Mouse (Mus musculus): ENCODE data around the gene Slc1a5. TPM values are rescaled to one million over a fixed set of nuclear protein-coding genes. Genes with fewer than 3 reads are reported as not detected.

Gene Slc1a5
- polyA plus RNA-seq, 1 experiment from 2014 or later, result 119 TPM

GRCm38 (mm10) chr7:16780076-16780475 is 1.1 kb upstream of the Slc1a5 start:
- Histone ChIP-seq H3K9me3 (replicated peaks; ENCODE audit: control insufficient read depth, low read length) (no peaks in the 10 kb centered on the region), H3K4me2 (ENCODE audit: low read depth, low read length) (no peak overlapping the region), H3K27me3 (ENCODE audit: control insufficient read depth, insufficient read depth, low read depth, low read length) (no peaks in the 10 kb centered on the region), H3K4me1 (ENCODE audit: control insufficient read depth, low read depth, low read length) (peaks cover 22% of the 10 kb centered on the region), H3K27ac (ENCODE audit: low read length) (no peak overlapping the region), H3K36me3 (ENCODE audit: control insufficient read depth, insufficient read depth) (peaks cover 5% of the 10 kb centered on the region; the same call in 1 of the 2 replicates), H3K4me3 (ENCODE audit: low read depth, low read length) (no peak overlapping the region), H3K9ac (ENCODE audit: low read depth, low read length) (no peak overlapping the region)
- 64% methylated on average over 5 of the region's 5 CpGs for WGBS (ENCODE audit: insufficient replicate concordance)
- ATAC-seq (ENCODE audit: low read depth), result no peak

GRCm38 (mm10) chr7:16781555-16781815 is 345 bp downstream of the Slc1a5 start:
- Histone ChIP-seq H3K4me3 (ENCODE audit: low read depth, low read length) (peak overlapping the region; percentile 96), H3K27ac (ENCODE audit: low read length) (peak overlapping the region; percentile 99), H3K9me3 (replicated peaks; ENCODE audit: control insufficient read depth, low read length) (no peaks in the 10 kb centered on the region), H3K9ac (ENCODE audit: low read depth, low read length) (peak overlapping the region; percentile 98), H3K4me1 (ENCODE audit: control insufficient read depth, low read depth, low read length) (peaks cover 35% of the 10 kb centered on the region), H3K36me3 (ENCODE audit: control insufficient read depth, insufficient read depth) (peaks cover 17% of the 10 kb centered on the region), H3K27me3 (ENCODE audit: control insufficient read depth, insufficient read depth, low read depth, low read length) (no peaks in the 10 kb centered on the region), H3K4me2 (ENCODE audit: low read depth, low read length) (peak overlapping the region; percentile 84)
- no peak for ATAC-seq (ENCODE audit: low read depth)
- WGBS (ENCODE audit: insufficient replicate concordance), result under 1% methylated on average over 10 of the region's 10 CpGs

- peaks cover 36% of the 10 kb centered on the region for H3K4me1 ChIP-seq (ENCODE audit: control insufficient read depth, low read depth, low read length)
- peak overlapping the region; percentile 99 for H3K27ac ChIP-seq (ENCODE audit: low read length)
- peak overlapping the region; percentile 98 for H3K9ac ChIP-seq (ENCODE audit: low read depth, low read length)
- peaks cover 22% of the 10 kb centered on the region for H3K36me3 ChIP-seq (ENCODE audit: control insufficient read depth, insufficient read depth)
- ATAC-seq (ENCODE audit: low read depth), result no peak
- H3K4me2 ChIP-seq (ENCODE audit: low read depth, low read length), result peak overlapping the region; percentile 84
- under 1% methylated on average over 60 of the region's 60 CpGs for WGBS (ENCODE audit: insufficient replicate concordance)
- no peaks in the 10 kb centered on the region for H3K27me3 ChIP-seq (ENCODE audit: control insufficient read depth, insufficient read depth, low read depth, low read length)
- peak overlapping the region; percentile 96 for H3K4me3 ChIP-seq (ENCODE audit: low read depth, low read length)
- no peaks in the 10 kb centered on the region for H3K9me3 ChIP-seq (replicated peaks; ENCODE audit: control insufficient read depth, low read length)
Observed at GRCm38 (mm10) chr7:16781816-16782554, 845 bp downstream of the Slc1a5 start.

DNA sequence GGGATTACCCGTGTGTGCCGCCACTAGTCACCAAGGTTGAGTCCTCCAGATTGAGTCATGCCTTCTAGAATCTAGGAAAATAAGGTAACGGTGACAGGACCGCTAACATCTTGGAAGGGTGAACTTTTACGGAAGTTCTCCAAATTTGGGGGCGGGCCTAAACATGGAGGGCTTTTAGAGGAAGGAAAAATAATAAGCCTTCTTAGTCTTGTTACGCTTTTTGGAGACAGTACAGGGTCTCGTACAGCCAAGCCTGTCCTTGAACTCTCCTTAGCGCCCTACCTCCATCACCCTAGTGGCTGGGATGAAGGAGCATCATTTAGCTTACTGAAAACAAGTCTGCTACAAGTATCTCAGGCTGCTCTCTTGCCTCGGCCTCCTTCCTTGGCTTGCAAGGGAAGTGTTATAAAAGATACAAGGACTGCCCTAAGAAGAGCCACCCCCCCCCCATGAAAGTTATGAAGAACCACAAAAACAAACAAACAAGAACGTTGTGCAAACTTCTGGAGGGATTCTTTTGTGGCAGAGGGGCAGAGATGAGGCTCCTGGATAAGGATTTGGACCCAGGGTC is 1.5 kb downstream of the Slc1a5 start:
- Histone ChIP-seq H3K36me3 (ENCODE audit: control insufficient read depth, insufficient read depth) (peaks cover 27% of the 10 kb centered on the region), H3K4me2 (ENCODE audit: low read depth, low read length) (peak overlapping the region; percentile 84), H3K4me1 (ENCODE audit: control insufficient read depth, low read depth, low read length) (peaks cover 36% of the 10 kb centered on the region), H3K27me3 (ENCODE audit: control insufficient read depth, insufficient read depth, low read depth, low read length) (no peaks in the 10 kb centered on the region), H3K4me3 (ENCODE audit: low read depth, low read length) (peak overlapping the region; percentile 96), H3K9ac (ENCODE audit: low read depth, low read length) (peak overlapping the region; percentile 98), H3K9me3 (replicated peaks; ENCODE audit: control insufficient read depth, low read length) (no peaks in the 10 kb centered on the region), H3K27ac (ENCODE audit: low read length) (peak overlapping the region; percentile 99)
- no peak for ATAC-seq (ENCODE audit: low read depth)
- WGBS (ENCODE audit: insufficient replicate concordance), result 1% methylated on average over 11 of the region's 11 CpGs

DNA sequence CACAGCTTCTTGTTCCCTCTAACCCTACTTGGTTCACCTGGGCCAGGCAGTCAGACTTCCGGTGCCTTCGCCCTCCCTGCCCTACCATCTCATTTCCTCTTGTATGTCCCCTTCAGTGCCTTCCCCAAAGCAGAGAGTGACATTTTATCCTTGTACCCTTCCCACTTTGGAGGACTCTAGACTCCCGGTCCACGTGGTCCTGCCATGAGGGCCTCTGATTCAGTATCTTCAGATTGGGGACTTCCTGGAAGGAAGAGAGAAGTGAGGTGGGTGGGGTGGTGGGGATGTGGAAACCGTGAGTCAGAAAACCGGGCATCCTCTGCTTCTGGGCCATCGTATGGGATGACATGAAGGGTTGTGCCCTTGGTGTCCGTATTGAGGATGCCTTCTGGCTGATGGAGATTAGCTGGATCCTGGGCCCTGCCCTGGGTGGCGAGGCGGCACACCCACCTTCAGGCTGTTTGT is 2.1 kb downstream of the Slc1a5 start:
- Histone ChIP-seq H3K4me2 (ENCODE audit: low read depth, low read length) (peak overlapping the region; percentile 84), H3K36me3 (ENCODE audit: control insufficient read depth, insufficient read depth) (peaks cover 33% of the 10 kb centered on the region), H3K9me3 (replicated peaks; ENCODE audit: control insufficient read depth, low read length) (no peaks in the 10 kb centered on the region), H3K27ac (ENCODE audit: low read length) (peak overlapping the region; percentile 99), H3K4me3 (ENCODE audit: low read depth, low read length) (peak overlapping the region; percentile 96), H3K4me1 (ENCODE audit: control insufficient read depth, low read depth, low read length) (peaks cover 36% of the 10 kb centered on the region), H3K27me3 (ENCODE audit: control insufficient read depth, insufficient read depth, low read depth, low read length) (no peaks in the 10 kb centered on the region), H3K9ac (ENCODE audit: low read depth, low read length) (peak overlapping the region; percentile 98)
- ATAC-seq (ENCODE audit: low read depth), result peak; percentile 90
- WGBS (ENCODE audit: insufficient replicate concordance), result 6% methylated on average over 10 of the region's 10 CpGs

GRCm38 (mm10) chr7:16783758-16784415 is 2.7 kb downstream of the Slc1a5 start:
- ATAC-seq (ENCODE audit: low read depth), result no peak
- peak overlapping the region; percentile 96 for H3K4me3 ChIP-seq (ENCODE audit: low read depth, low read length)
- H3K36me3 ChIP-seq (ENCODE audit: control insufficient read depth, insufficient read depth), result peaks cover 39% of the 10 kb centered on the region
- H3K27me3 ChIP-seq (ENCODE audit: control insufficient read depth, insufficient read depth, low read depth, low read length), result no peaks in the 10 kb centered on the region
- H3K4me1 ChIP-seq (ENCODE audit: control insufficient read depth, low read depth, low read length), result peaks cover 36% of the 10 kb centered on the region
- peak overlapping the region; percentile 84 for H3K4me2 ChIP-seq (ENCODE audit: low read depth, low read length)
- H3K27ac ChIP-seq (ENCODE audit: low read length), result peak overlapping the region; percentile 99
- 36% methylated on average over 17 of the region's 17 CpGs for whole genome bisulfite sequencing (ENCODE audit: insufficient replicate concordance)
- H3K9me3 ChIP-seq (replicated peaks; ENCODE audit: control insufficient read depth, low read length), result no peaks in the 10 kb centered on the region
- peak overlapping the region; percentile 98 for H3K9ac ChIP-seq (ENCODE audit: low read depth, low read length)

DNA sequence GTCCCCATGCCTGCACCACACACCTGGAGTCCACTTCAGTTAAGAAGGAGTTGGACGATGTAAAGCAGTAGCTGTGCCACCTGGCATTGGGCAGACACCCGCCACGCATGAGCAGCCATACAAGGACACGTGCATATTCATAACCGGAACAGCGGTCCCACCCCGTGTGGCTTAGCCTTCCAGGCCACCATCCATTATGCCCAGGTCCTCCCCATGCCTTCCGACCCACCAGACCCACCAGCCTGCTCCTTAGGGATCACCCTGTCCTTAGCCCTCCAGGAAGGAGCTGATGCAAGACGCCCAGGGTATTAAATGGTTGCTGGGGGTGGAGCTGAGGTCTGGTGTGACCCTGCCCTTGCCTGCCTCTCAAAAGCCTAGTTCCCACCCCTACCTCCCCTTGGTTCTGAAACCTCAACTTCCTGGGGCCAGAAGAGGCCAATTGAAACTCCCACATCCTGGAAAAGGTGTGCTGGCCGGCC is 3.4 kb downstream of the Slc1a5 start:
- Histone ChIP-seq H3K9me3 (replicated peaks; ENCODE audit: control insufficient read depth, low read length) (no peaks in the 10 kb centered on the region), H3K4me3 (ENCODE audit: low read depth, low read length) (peak overlapping the region; percentile 96), H3K36me3 (ENCODE audit: control insufficient read depth, insufficient read depth) (peaks cover 46% of the 10 kb centered on the region), H3K27me3 (ENCODE audit: control insufficient read depth, insufficient read depth, low read depth, low read length) (no peaks in the 10 kb centered on the region), H3K9ac (ENCODE audit: low read depth, low read length) (peak overlapping the region; percentile 98), H3K27ac (ENCODE audit: low read length) (peak overlapping the region; percentile 99), H3K4me2 (ENCODE audit: low read depth, low read length) (peak overlapping the region; percentile 84), H3K4me1 (ENCODE audit: control insufficient read depth, low read depth, low read length) (peaks cover 36% of the 10 kb centered on the region)
- ATAC-seq (ENCODE audit: low read depth), result peak; percentile 38
- 54% methylated on average over 10 of the region's 10 CpGs for WGBS (ENCODE audit: insufficient replicate concordance)

DNA sequence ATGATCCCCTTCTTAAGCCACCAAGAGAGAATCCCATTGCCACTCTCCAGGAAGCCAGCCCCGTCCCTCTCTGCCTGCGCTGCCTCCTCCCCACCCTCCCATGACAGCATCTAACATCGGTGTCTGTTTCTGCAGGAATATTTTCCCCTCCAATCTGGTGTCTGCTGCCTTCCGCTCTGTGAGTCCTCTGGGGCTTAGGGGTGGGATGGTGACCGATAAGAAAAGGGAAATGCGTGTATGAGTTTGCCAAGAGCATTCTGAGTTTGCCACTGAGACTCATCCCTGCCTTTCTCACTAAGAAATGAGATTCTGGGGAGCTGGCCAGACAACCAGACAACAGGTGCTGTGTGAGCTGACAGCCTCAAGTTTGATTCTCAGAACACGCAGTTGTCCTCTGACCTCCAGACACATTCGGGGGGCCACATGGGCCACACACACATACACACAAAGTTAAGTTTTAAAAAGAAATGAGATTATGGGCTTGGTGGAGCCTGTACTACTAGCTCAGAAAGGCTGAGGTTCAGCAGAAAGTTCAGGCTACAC is 4.5 kb downstream of the Slc1a5 start:
- Histone ChIP-seq H3K9ac (ENCODE audit: low read depth, low read length) (peak overlapping the region; percentile 98), H3K27ac (ENCODE audit: low read length) (peak overlapping the region; percentile 99), H3K4me2 (ENCODE audit: low read depth, low read length) (peak overlapping the region; percentile 84), H3K9me3 (replicated peaks; ENCODE audit: control insufficient read depth, low read length) (no peaks in the 10 kb centered on the region), H3K27me3 (ENCODE audit: control insufficient read depth, insufficient read depth, low read depth, low read length) (no peaks in the 10 kb centered on the region), H3K4me1 (ENCODE audit: control insufficient read depth, low read depth, low read length) (peaks cover 33% of the 10 kb centered on the region), H3K4me3 (ENCODE audit: low read depth, low read length) (peak overlapping the region; percentile 96), H3K36me3 (ENCODE audit: control insufficient read depth, insufficient read depth) (peaks cover 56% of the 10 kb centered on the region)
- WGBS (ENCODE audit: insufficient replicate concordance), result 79% methylated on average over 8 of the region's 8 CpGs
- ATAC-seq (ENCODE audit: low read depth), result no peak
